Mouse (Mus musculus) embryo, embryonic 10 days (tissue): ENCODE results near the gene Pkp1.

ENCODE experiments used
- DNase-seq: peaks from one replicate; pipeline ENCODE4 v3.0.0-alpha.2; 2015; ENCODE audit warnings: low spot score

Gene Pkp1

DNA sequence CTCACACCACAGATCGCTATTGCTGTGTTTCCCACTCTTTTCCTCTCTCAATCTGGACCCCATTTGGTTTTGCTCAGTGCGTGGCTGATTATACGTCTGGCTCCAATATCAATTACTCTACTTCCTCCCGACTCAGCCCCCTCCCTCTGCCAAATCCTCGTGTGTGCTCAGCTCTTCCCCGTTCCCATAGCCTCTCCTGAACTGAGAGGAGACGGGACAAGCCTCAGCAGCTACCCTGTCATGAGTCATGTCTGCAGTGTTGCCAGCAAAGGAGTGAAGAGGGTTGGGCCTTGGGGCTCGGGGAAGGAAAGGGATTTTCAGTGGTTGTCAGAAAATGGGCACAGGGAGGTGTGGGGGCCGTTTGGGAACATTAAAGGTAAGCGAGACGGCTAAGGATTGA is 12.3 kb downstream of the Pkp1 start:
- DNase-seq, result no peak

DNA sequence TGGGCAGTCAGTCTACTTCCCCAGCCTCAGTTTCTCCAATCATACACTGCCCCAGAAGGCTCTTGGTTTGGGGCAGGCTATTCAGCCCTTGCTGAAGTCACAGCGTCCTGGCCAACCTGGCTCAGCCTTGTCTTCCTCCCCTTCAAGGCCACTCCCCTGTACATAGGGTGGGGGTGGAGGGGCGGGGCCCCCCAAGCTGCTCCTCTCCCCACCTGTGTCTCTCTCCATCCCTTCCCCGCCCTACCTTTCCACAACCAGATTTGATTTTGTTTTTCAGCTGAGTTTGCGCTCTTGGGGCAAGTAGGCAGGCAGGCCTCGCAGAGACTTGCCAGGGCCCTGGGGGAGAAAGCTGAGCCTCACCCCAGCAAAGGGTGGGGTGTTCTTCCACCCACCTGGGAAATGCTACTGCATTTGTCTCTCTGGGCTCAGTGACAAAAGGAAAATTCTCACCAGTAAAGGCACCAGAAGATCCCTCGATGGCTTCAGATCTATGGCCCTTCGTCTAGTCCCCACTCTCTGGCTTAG is 19.0 kb downstream of the Pkp1 start:
- DNase-seq, result no peak

DNA sequence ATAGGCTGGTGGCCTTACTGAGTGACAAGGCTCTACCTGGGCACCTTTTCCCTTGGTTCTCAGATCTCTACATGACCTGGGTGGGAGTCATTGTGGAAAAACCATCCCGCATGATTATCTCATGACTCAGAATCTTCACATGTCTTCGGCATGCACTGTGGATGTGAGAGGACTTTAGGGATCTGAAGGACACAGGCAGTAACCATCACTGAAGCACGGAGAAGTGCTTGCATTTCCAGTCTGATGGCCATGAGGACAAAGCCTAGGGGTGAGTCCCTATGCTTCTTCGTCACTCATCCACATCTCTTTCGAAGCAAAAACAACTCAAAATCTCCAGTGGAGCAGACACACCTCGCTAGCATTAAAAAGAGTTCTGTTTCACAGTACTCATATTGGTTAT is 19.7 kb downstream of the Pkp1 start:
- no peak for DNase-seq

DNA sequence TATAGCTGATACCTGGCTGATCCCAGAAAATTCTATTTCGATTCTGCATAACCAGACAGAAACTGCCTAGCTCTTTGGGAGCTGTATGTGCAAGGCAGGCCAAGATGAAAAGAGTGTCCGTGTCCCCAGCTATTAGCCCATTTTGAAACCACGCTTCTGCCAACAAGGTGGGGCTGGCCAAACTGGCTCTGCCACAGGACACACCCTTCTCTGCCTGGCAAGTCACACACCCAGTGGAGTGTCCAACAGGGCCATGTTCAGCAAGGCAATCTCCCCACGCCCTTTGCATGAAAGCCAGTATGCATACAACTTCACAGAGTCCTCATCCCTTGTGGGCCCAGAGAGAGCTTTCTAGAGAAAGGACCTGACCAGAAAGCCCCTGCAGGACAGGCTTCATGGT is 23.6 kb downstream of the Pkp1 start:
- DNase-seq, result no peak

DNA sequence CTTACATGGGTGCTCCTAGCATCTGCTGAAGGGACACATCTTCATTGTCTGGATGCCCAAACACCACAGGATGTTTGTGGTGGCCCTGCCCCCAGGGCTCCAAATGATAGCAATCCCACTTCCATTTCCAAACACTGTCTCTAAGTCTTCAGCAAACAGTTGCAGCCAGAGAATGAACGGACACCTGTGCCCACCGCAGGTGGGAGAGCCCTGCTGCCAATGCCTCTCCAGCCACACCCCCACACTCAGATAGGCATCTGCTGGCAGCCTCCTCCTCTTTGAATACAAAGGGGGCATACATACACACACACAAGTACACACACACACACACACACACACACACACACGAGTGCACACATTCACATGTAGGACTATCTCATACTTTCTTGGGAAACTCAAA is 25.6 kb downstream of the Pkp1 start:
- DNase-seq, result no peak

DNA sequence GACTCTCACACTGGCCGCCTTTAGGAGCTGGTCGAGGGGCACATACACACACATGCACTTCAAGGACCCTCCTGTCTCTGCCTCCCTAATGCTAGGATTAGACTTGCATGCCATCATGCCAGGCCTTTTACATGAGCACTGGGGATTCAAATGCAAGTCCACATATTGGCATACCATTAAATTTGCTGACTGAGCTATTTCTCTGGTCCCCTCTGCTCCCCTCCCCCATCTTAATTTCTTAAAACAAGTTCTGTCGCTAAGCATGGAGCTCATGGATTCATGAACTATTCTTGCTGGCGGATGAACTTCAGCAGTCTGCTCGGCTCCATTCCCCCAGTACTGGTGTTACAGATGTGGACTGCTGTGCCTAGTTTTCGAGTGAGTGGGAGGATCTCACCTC is 26.2 kb downstream of the Pkp1 start:
- DNase-seq, result no peak

DNA sequence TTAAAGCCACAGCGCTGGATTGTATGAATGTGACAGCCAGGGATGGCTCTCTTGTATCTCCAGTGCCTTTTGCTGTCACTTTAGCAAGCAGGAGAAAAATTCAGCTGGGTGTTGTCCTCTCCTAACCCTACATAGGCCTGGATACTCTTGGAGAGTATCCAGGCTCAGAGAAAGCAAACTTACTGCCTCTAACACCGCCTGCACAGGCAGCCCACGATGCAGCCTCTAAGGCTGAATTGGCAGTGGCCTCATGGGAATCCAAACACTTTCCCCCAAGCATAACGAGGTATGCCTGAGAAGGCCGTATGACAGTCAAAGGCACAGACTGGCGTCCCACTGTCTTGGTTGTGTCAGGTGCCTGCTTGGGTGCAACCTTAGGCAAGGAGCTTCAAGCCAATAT is 26.8 kb downstream of the Pkp1 start:
- DNase-seq, result no peak

DNA sequence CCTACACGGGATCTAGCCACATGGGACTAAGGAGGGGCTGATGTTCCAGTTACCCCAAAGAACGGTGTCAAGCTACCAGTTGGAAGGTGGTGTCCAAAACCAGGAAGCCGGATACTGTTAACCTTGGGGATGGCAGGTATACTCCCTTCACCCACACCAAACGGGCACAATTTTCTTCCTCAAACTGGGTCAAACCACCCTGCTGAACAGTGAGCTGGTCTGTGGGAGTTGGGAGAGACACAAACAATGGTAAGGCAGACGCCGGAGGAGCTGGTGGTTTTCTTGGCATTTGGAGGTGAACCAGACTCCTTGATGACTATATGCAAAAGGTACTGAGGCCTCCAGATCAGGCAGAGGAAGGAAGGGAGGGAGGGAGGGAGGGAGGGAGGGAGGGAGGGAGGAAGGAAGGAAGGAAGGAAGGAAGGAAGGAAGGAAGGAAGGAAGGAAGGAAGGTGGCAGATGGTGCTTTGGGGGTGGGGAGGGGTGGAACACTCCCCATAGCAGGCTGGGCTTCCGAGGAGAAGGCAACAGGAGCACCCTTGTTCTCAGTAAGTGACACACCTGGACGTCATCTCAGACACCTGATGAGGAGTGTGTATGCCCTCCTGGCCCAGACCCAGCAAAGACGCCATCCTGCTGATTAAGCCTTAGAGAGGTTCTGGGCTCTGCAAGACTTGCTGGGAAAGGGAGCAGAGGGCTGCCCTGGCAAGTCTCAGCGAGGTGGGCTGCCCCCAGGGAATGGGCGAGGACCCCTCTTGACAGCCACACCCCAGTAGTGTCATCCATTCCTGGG is 27.4 kb downstream of the Pkp1 start:
- DNase-seq, result no peak

DNA sequence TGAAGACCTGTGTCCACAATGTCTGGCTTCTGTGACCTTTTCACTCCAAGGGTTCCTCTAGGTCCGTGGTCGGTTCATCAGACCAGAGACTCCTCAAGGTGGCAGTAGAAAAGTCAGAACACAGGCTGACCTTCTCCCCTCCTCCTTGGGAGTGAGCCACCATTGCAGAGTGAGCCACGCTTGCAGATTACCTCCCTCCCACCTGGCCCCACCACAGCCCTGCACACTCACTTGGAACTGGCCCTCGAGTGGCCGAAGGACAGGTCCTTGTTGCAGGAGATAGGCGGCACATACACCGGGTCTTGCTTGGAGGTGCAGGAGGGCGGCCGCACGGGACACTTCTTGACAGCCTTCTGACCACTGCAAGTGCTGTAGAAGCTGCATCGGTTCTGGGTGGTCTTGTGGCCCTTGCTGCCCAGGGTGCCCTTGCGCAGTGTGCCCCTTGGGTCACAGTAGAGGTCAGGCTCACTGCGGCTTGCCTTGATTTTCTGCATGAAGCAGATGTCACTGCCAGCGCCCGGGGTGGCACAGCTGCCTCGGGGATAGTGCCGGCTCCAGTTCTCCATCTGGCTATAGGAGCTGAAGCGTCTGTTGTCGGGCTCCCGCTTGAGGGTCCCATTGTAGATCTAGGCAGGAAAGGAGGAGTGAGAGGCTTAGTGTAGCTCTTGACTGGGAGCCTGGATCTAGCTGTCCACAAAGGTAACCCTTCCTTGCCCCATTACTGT is 29.4 kb downstream of the Pkp1 start:
- DNase-seq, result no peak

DNA sequence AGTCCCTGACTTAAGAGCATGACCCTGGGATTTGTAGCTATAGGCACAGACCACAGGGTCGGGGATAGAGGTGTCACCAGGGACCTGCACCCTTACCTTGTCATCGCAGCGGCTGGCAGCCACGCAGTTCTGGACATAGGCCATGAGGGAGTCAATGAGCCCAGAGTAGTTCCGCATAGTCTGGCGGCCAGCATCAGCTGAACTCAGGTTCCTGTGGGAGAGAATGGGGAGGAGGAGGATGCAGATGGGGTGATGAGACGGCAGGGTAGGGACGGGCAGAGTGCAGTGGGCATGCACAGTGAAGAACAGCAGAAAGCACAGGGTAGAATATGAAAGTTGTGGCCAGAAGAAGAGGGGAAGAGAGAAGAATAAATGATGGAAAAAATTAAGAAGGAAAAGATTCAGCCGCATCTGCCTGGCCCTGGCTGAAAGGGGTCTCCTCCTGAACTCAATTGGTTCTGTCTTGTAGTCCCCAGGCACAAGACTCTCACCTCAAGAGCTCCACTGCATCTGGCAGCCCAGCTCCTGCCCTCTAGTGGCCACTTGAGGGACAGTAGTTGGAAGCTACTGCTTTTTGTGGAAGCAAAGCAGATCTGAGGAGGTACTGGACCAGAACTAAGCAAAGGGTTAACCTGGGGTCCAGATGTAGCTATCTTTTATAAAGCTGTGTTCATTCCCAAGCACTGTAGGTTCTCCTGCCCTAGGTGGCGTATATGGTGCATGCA is 36.5 kb downstream of the Pkp1 start:
- peak; percentile 77 for DNase-seq

DNA sequence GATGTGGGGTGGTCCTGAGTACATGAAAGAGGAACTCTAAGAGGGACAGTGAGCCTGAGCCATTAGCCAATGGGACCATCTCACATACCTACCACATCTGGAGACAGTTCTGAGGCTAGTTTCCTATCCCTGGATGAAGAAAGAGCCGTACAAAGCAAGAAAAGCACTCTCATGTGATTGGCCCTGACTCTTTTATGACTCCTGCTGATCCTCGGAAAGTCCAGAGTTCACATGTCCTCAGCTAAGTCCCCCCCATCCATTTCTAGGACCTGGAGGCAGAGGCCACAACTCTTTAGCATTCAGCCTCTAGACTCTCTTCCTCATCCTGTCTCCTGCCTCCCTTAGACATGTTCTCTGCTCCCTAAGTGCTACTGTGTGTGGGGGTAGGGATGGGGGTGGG is 41.8 kb downstream of the Pkp1 start:
- DNase-seq, result no peak

DNA sequence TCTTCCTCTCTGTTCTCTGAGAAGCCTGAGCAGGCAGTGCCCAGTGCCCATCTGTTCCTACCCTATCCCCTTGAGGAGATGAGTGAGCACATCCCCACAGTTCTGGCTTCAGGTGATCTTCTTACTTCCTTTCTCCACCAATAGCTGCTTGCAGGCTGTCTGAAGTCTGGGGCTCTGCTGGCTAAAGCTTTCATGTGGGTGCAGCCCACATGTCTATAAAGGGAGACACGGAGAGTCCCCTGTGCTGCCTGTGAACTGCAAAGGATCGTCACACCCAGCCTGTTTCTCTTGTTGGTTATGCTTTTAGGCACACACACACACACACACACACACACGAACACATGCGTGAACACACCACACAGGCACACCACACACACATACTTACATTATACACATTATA is 46.0 kb downstream of the Pkp1 start:
- DNase-seq, result no peak

DNA sequence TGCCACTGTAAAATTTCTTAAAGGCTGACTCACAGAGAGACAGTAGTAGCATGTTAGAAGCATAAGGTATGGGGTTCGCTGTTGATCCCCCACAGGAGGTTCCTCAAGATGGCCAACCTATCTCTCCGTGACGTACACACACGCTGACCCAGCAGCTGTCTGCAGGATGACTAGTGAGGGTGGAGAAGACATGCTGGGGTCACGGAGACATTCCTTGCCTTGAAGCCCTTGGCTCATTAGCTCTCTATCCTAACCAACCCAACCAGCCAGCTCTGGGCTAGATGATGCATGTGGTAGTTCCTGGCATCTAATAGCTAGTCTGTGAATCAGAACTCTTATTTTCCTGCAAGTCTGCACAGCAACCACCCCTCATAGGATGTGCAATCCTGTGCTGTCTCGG is 50.4 kb downstream of the Pkp1 start:
- DNase-seq, result no peak

DNA sequence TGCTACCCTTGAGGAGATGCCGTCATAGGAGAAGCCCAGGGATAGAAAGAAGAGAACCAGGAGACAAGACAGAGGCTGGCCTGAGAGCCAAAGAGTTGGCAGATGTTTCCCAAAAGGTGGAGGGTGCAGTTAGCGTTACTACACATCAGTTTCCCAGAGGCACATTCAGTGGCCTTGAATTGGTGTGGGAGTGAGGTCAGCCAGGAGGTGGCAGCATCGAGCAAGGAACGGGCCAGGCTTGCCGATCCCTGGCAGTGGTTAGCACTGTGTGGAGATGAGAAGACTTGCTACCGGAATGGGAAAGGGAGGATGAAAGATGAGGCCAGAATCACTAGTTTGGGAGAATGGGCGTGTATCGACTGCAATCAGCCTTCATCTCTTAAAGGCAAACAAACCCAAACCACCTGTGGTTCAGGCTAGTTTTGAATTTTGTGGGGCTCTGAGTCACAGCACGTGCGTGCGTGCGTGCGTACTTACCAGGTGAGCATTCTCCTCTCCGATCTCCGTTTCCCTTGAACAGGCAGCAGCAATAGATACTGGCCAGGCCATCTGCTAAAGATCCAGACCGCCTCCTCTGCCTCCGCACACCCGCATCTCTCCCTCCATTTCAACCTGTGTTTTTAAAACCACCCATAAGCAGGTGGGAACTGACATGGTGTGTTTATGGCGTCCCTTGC is 53.4 kb downstream of the Pkp1 start:
- DNase-seq, result peak; percentile 91

DNA sequence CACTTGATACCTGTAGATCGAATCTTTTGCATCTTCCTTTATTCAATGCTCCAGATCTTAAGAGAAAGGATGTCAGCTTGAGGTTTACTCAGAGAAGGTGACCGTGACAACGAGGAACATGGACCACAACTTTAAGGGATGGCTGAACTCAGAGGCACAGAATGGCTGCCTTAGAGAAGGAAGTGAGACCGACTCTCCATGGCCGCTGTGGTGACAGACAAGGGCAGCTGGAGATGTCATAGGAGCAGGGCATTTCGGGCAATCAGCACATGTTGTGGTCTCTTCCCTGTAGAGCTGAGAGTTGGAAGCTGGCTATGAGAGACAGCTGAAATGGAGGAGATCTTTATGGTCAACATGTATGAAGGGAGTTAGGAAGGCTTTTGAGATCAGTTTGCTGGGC is 54.2 kb downstream of the Pkp1 start:
- DNase-seq, result no peak

DNA sequence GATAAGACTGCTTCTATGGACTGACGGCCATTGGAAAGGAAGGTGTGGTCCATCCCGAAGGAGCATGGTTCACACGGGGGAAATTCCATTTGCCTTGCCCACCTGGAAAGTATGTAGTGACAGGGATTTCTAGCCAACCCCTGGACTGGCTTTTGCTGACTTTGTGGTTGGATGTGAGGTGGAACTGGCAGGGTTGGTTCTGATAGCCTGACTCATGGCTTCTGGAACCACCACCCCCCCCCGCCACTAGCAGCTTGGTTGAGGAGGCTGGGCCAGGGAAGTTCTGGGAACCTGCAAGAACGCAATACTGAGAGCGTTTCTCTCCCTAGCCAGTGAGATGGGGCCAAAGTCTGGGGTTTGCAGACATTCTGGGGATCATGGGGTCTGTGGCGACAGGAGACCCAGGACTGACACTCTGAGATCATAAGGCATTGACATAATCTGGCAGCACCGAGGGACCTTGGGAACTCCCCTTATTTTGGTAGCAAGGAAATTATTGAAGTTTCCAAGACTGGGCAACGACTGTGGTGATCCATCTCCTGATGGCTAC is 55.1 kb downstream of the Pkp1 start:
- DNase-seq, result no peak

DNA sequence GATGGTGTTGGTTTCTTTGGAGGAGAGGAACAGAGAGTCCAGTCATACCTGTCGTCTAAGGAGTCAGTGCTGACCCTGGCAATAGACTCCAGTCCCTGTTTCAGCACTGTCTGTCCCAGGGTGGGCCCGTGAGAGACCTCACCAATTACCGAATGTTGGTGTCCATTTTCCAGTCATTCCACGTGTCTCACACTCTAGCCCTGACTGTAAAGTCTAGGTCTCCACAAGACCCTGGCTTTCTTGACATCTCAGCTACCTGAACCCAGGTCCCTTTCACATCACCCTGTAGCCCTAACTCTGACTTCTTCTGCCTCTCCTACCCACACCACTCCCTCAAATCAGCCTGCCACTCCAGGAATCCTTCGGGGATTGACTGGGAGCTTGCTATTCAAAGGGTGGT is 56.4 kb downstream of the Pkp1 start:
- DNase-seq, result no peak

DNA sequence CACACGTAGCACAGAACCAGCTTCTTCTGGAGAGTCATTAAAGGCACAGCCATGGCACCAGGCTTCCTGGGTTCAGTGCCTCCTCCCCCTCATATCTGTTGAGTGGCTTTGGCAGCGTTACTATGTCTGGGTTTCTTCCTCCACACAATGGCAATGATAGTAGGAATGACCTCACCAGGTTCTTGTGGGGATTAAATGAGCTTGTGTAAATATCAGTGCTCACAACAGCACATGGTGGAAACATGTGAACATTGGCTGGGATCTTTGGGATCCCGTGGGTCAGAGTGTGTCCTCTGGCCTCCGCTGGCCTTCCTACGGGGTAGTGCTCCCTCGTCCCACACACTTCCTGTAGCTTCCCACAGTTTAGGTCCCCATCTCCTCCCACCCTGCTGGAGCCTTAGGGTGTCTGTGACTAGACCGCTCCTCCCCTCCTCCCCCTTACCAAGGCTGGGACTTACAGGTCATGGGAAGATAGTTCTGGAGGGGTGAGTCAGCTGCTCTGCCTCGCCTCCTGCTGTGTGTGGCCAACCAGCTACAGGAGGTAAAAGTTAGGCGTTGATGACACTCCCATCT is 56.9 kb downstream of the Pkp1 start:
- no peak for DNase-seq

DNA sequence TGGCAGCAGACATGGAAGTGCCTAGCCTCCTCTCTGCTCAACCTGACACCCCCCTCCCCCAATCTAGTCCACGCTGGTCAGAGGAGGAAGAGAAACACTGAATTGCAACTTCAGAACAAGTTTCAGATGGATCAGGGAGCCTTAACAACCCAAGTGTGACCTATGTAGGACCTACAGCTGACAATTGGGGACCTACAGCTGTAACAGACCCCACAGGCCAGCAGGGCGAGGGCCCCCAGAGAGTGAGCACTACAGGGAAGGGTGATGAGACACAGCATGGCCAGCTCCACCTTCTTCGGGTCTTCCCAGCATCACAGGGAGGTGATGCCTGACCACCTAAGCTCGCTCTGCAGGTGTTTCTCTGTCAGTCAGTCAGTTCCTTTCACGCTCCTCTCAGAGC is 57.9 kb downstream of the Pkp1 start:
- no peak for DNase-seq

DNA sequence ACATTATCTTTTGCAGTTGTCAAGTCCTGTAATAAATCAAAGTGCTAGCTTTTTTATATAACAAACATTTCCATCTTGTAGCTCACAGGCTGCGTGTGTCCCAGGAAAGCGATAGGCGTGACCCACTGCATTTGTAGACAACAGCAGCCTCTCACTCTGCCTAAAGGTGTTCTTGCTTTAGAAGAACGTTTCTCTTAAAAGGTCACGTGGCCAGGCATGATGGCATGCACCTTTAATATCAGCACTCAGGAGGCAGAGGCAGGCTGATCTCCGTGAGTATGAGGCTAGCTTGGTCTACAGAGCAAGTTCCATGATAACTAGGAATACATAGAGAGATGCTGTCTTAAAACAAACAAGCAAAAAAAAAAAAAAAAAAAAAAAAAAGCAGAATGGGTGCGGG is 60.5 kb downstream of the Pkp1 start:
- DNase-seq, result no peak

DNA sequence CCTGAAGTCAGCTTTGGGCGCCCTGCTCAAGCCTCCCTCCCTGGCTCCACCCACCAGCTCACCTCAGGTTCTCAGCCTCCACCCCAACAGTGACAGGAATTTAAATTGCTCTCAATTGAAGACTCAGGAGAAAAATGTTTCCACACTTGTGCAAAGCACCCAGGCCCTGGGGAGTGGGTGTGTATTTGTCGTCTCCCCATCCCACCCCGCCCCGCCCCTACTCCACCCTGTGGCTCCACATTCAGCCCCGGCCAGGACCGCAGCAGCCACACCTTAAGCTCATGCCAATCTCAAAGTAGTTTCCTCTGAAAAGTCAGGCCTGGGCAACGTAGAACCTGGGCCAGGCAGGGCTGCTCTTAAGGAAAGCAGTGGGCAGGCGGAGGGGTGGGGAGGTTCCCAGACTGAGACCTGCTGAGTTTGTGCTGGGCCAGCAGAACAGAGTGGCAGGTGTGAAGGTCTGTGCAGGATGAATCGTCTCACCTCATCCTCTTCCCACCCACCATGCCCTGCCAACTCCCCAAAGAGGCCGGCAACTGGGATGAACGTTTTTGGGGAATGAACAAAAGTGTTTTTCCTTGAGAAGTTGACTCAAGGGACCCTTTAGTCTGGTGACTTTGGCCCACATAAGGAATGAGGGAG is 61.8 kb downstream of the Pkp1 start:
- no peak for DNase-seq
